Mouse (Mus musculus): Measurements from ENCODE around the gene Ptprt.

Ptprt gene

GRCm38 (mm10) chr2:161668302-161668986 is 992.5 kb downstream of the Ptprt start:
- WGBS = 77% methylated on average over 12 of the region's 12 CpGs

- 22% methylated on average over 5 of the region's 5 CpGs for WGBS
These were observed 999.0 kb downstream of the Ptprt start for GRCm38 (mm10) chr2:161661912-161662311.

GRCm38 (mm10) chr2:161660827-161661226 is 1000.1 kb downstream of the Ptprt start:
- WGBS = 11% methylated on average over 4 of the region's 4 CpGs

- 89% methylated on average over 4 of the region's 4 CpGs for WGBS
These were observed 1003.9 kb downstream of the Ptprt start for GRCm38 (mm10) chr2:161657046-161657445.

- 92% methylated on average over 3 of the region's 3 CpGs for WGBS
These were observed 1004.3 kb downstream of the Ptprt start for GRCm38 (mm10) chr2:161656632-161657031.

GRCm38 (mm10) chr2:161640805-161641204 is 1020.1 kb downstream of the Ptprt start:
- WGBS = 95% methylated on average over 2 of the region's 2 CpGs

GRCm38 (mm10) chr2:161634084-161634483 is 1026.9 kb downstream of the Ptprt start:
- WGBS = 91% methylated on average over 2 of the region's 2 CpGs

GRCm38 (mm10) chr2:161625896-161626295 is 1035.1 kb downstream of the Ptprt start:
- 65% methylated on average over 1 of the region's 1 CpGs for WGBS

GRCm38 (mm10) chr2:161608401-161608800 is 1052.5 kb downstream of the Ptprt start:
- WGBS = 87% methylated on average over 4 of the region's 4 CpGs

GRCm38 (mm10) chr2:161607372-161607771 is 1053.6 kb downstream of the Ptprt start:
- WGBS = 50% methylated on average over 4 of the region's 4 CpGs

GRCm38 (mm10) chr2:161600206-161600808 is 1060.6 kb downstream of the Ptprt start:
- 80% methylated on average over 6 of the region's 6 CpGs for WGBS

GRCm38 (mm10) chr2:161593391-161594152 is 1067.4 kb downstream of the Ptprt start:
- WGBS = 91% methylated on average over 7 of the region's 7 CpGs

GRCm38 (mm10) chr2:161570236-161570995 is 1090.5 kb downstream of the Ptprt start:
- 35% methylated on average over 10 of the region's 10 CpGs for whole genome bisulfite sequencing

GRCm38 (mm10) chr2:161561502-161561901 is 1099.4 kb downstream of the Ptprt start:
- WGBS = 57% methylated on average over 2 of the region's 2 CpGs

- WGBS = 77% methylated on average over 4 of the region's 4 CpGs
These were observed 1103.1 kb downstream of the Ptprt start for GRCm38 (mm10) chr2:161557874-161558273.

GRCm38 (mm10) chr2:161553651-161554050 is 1107.3 kb downstream of the Ptprt start:
- 91% methylated on average over 9 of the region's 9 CpGs for WGBS

GRCm38 (mm10) chr2:161552011-161552410 is 1108.9 kb downstream of the Ptprt start:
- WGBS = 75% methylated on average over 2 of the region's 2 CpGs

GRCm38 (mm10) chr2:161549577-161549976 is 1111.4 kb downstream of the Ptprt start:
- WGBS = 86% methylated on average over 5 of the region's 5 CpGs

GRCm38 (mm10) chr2:161547318-161547717 is 1113.6 kb downstream of the Ptprt start:
- WGBS = 79% methylated on average over 5 of the region's 5 CpGs

- 81% methylated on average over 4 of the region's 4 CpGs for WGBS
These were observed 1115.5 kb downstream of the Ptprt start for GRCm38 (mm10) chr2:161545406-161545805.

GRCm38 (mm10) chr2:161534151-161534550 is 1126.8 kb downstream of the Ptprt start:
- 67% methylated on average over 7 of the region's 7 CpGs for WGBS

- WGBS = 56% methylated on average over 1 of the region's 1 CpGs
These were observed 1133.8 kb downstream of the Ptprt start for GRCm38 (mm10) chr2:161527192-161527591.
